Mouse (Mus musculus) ES-E14 (cell line): ENCODE data around the gene Rgs6.

Experiments
- CHD2 ChIP-seq: IDR thresholded peaks from 2 replicates; pipeline ENCODE4 v1.6.1; 2014; ENCODE audit warnings: mild to moderate bottlenecking, low read depth, low read length, inconsistent platforms
- HCFC1 ChIP-seq: IDR thresholded peaks from 2 replicates; pipeline ENCODE4 v1.6.1; 2012; ENCODE audit warnings: low read length, inconsistent platforms, borderline replicate concordance; ENCODE audit not compliant: insufficient read depth
- ZC3H11A ChIP-seq: IDR thresholded peaks from 2 replicates; pipeline ENCODE4 v1.6.1; 2012; ENCODE audit warnings: low read depth, mild to moderate bottlenecking, inconsistent platforms, low read length, borderline replicate concordance
- ZNF384 ChIP-seq: IDR thresholded peaks from 2 replicates; pipeline ENCODE4 v1.6.1; 2012; ENCODE audit warnings: low read depth, low read length, inconsistent platforms

GRCm38 (mm10) chr12:82751846-82752245, 163.8 kb downstream of the Rgs6 start:
- no peak for TF ChIP-seq CHD2
- no peak for TF ChIP-seq ZC3H11A
- TF ChIP-seq HCFC1: no peak
- TF ChIP-seq ZNF384: no peak
